Mouse (Mus musculus): Measurements from ENCODE around the gene Rbl1.
"Not testable (repeated sequence)": the region's sequence is repeated elsewhere in the genome, so short reads cannot be mapped to it uniquely, and the experiment has no call there.

The Rbl1 gene

GRCm38 (mm10) chr2:157204366-157205218 is at the start of gene Rbl1:
Rbl1 (minus strand) TSS chr2:157204534.
- DNase-seq (ENCODE audit: low read depth, low spot score): peak; percentile 94

GRCm38 (mm10) chr2:157248111-157248510 is 43.8 kb upstream of the Rbl1 start:
- no peak for DNase-seq (ENCODE audit: low read depth, low spot score)

- no peak for DNase-seq (ENCODE audit: low read depth, low spot score)
Observed at GRCm38 (mm10) chr2:157245603-157246002, 41.3 kb upstream of the Rbl1 start.

GRCm38 (mm10) chr2:157245001-157245400 is 40.7 kb upstream of the Rbl1 start:
- DNase-seq (ENCODE audit: low read depth, low spot score): no peak

GRCm38 (mm10) chr2:157235946-157236345 is 31.6 kb upstream of the Rbl1 start:
- DNase-seq (ENCODE audit: low read depth, low spot score): no peak

- DNase-seq (ENCODE audit: low read depth, low spot score): peak; percentile 28
Observed at GRCm38 (mm10) chr2:157221916-157222315, 17.6 kb upstream of the Rbl1 start.

- peak; percentile 39 for DNase-seq (ENCODE audit: low read depth, low spot score)
Observed at GRCm38 (mm10) chr2:157220108-157220507, 15.8 kb upstream of the Rbl1 start.

- no peak for DNase-seq (ENCODE audit: low read depth, low spot score)
Observed at GRCm38 (mm10) chr2:157211731-157212130, 7.4 kb upstream of the Rbl1 start.

GRCm38 (mm10) chr2:157203459-157204365 is 622 bp downstream of the Rbl1 start:
- peak; percentile 77 for DNase-seq (ENCODE audit: low read depth, low spot score)

- DNase-seq (ENCODE audit: low read depth, low spot score): no peak
Observed at GRCm38 (mm10) chr2:157203026-157203425, 1.3 kb downstream of the Rbl1 start.

GRCm38 (mm10) chr2:157202361-157202760 is 2.0 kb downstream of the Rbl1 start:
- DNase-seq (ENCODE audit: low read depth, low spot score): peak; percentile 38

- DNase-seq (ENCODE audit: low read depth, low spot score): peak; percentile 55
Observed at GRCm38 (mm10) chr2:157201081-157201830, 3.1 kb downstream of the Rbl1 start.

- not testable (repeated sequence) for DNase-seq (ENCODE audit: low read depth, low spot score)
Observed at GRCm38 (mm10) chr2:157198405-157198804, 5.9 kb downstream of the Rbl1 start.

GRCm38 (mm10) chr2:157190651-157191050 is 13.7 kb downstream of the Rbl1 start:
- peak; percentile 27 for DNase-seq (ENCODE audit: low read depth, low spot score)

- DNase-seq (ENCODE audit: low read depth, low spot score): no peak
Observed at GRCm38 (mm10) chr2:157187223-157187622, 17.1 kb downstream of the Rbl1 start.

- no peak for DNase-seq (ENCODE audit: low read depth, low spot score)
Observed at GRCm38 (mm10) chr2:157186504-157186903, 17.8 kb downstream of the Rbl1 start.

GRCm38 (mm10) chr2:157185022-157185660 is 19.2 kb downstream of the Rbl1 start:
- no peak for DNase-seq (ENCODE audit: low read depth, low spot score)

- no peak for DNase-seq (ENCODE audit: low read depth, low spot score)
Observed at GRCm38 (mm10) chr2:157178167-157178566, 26.2 kb downstream of the Rbl1 start.

GRCm38 (mm10) chr2:157176248-157176647 is 28.1 kb downstream of the Rbl1 start:
- DNase-seq (ENCODE audit: low read depth, low spot score): no peak

GRCm38 (mm10) chr2:157174416-157174815 is 29.9 kb downstream of the Rbl1 start:
- peak; percentile 14 for DNase-seq (ENCODE audit: low read depth, low spot score)

GRCm38 (mm10) chr2:157173555-157173954 is 30.8 kb downstream of the Rbl1 start:
- no peak for DNase-seq (ENCODE audit: low read depth, low spot score)

All from CD4-positive, CD25-positive, alpha-beta regulatory T cell, adult 2 months (primary cell).